In the genomic region with DNA sequence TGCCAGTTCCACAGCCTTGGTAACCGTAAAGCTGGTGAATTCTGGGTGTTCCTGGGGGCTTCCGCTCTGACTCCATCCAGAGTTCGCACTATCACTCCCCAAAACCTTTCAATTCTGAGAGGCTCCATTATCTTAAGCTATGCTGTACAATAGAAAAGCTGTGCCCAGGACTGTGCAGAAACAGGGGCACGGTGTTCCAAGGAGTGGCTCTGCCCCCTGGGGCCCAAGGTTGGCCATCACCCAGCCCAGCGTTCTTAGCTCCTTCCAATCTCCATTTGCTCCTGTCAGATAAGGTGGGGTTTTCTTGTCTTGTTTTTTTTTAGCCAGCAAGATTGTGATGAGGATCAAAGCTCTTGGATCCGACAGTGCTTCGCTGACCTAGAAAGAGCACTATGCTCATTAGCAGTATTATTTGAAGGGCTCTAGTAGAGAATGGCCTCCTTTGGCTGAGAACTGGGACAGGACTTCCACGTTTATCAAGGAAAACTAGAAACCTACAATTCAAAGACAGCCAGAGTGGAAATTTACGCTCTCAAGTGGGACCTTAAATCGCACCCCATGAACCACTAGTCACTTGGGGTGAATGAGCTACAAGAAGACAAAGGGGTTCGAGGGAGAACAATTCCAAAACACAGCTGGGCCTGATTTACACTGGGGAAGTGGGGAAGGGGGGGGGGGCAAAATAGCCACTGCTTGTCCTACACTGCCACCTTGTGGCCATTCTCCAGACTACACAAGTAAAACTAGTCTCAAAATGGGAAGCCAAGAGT, we compare ENCODE assay signal across 9 mouse cellular contexts. TPM values are rescaled to one million over a fixed set of nuclear protein-coding genes. Genes with fewer than 3 reads are reported as not detected.
DNase-seq lines count a peak whose midpoint lies in the region; ATAC-seq and TF ChIP-seq lines count a peak whose summit lies in the region.
"Had no signal": no experiment of that assay in that cellular context is flagged by ENCODE, and none has a peak within 500 bp of the region (broad histone marks: within the 10 kb centered on the region; RNA-seq: fewer than 3 reads in every experiment).

No protein-coding gene starts in this region.

- intact Hi-C loops in left cerebral cortex, adult 2 months (cut with DNase I), result loop anchor here (1.0 to 5.0 kb wide), 5 partner anchors 55 to 866 kb away; no protein-coding TSS in a partner anchor

- H3K9me3 ChIP-seq in G1E (replicated peaks), result peaks cover 33% of the 10 kb centered on the region
- no peaks in the 10 kb centered on the region for H3K9me3 ChIP-seq in heart, embryonic 10.5 days
- H3K9me3 ChIP-seq in midbrain, embryonic 14.5 days (ENCODE audit: control insufficient read depth, low read length), result no peaks in the 10 kb centered on the region
- H3K9me3 ChIP-seq: embryonic facial prominence, embryonic 13.5 days had no signal

- no peak for ATAC-seq in G1E (ENCODE audit: extremely low read depth, insufficient number of reproducible peaks, low FRiP score, poor library complexity, severe bottlenecking)
- ATAC-seq in midbrain, embryonic 14.5 days (ENCODE audit: low FRiP score, low TSS enrichment), result peak; percentile 62; the same call in 1 of the 2 replicates
- no peak for ATAC-seq in inflammation-experienced regulatory T-cells, adult 6 months

- no peaks in the 10 kb centered on the region for H3K36me3 ChIP-seq in G1E (replicated peaks)
- no peaks in the 10 kb centered on the region for H3K36me3 ChIP-seq in heart, embryonic 10.5 days
- no peaks in the 10 kb centered on the region for H3K36me3 ChIP-seq in midbrain, embryonic 14.5 days (ENCODE audit: control insufficient read depth, insufficient read depth, low read length)
- H3K36me3 ChIP-seq: embryonic facial prominence, embryonic 13.5 days had no signal

- TF ChIP-seq CTCF in G1E (IDR thresholded peaks at IDR 0.05; ENCODE audit: low read depth, low read length), result peak; percentile 23; the same call in 1 of the 2 replicates
- TF ChIP-seq CTCF in left cerebral cortex, adult 2 months (IDR thresholded peaks at IDR 0.05), result peak; percentile 74

- H3K4me2 ChIP-seq in midbrain, embryonic 14.5 days (ENCODE audit: low read length), result no peak overlapping the region
- H3K4me2 ChIP-seq: embryonic facial prominence, embryonic 13.5 days had no signal

- 42% methylated on average over 11 of the region's 11 CpGs for WGBS in heart, embryonic 10.5 days
- WGBS in midbrain, embryonic 14.5 days, result 48% methylated on average over 11 of the region's 11 CpGs

- H3K9ac ChIP-seq in midbrain, embryonic 14.5 days (replicated peaks; ENCODE audit: low read length), result no peak overlapping the region
- H3K9ac ChIP-seq: embryonic facial prominence, embryonic 13.5 days had no signal

- H3K4me1 ChIP-seq in G1E (ENCODE audit: insufficient read depth, low read depth, low read length), result no peaks in the 10 kb centered on the region
- H3K4me1 ChIP-seq in heart, embryonic 10.5 days, result no peaks in the 10 kb centered on the region; the same call in 1 of the 2 replicates
- no peaks in the 10 kb centered on the region for H3K4me1 ChIP-seq in midbrain, embryonic 14.5 days (ENCODE audit: control insufficient read depth, insufficient read depth, low read length)

- no peak overlapping the region for H3K27ac ChIP-seq in heart, embryonic 10.5 days
- H3K27ac ChIP-seq in left cerebral cortex, adult 2 months, result peak overlapping the region; percentile 57
- H3K27ac ChIP-seq in midbrain, embryonic 14.5 days (replicated peaks; ENCODE audit: low read depth, low read length), result no peak overlapping the region
- H3K27ac ChIP-seq: embryonic facial prominence, embryonic 13.5 days had no signal

- no peak overlapping the region for H3K4me3 ChIP-seq in G1E (ENCODE audit: low read depth, low read length)
- H3K4me3 ChIP-seq in heart, embryonic 10.5 days, result no peak overlapping the region
- H3K4me3 ChIP-seq in left cerebral cortex, adult 2 months, result no peak overlapping the region
- no peak overlapping the region for H3K4me3 ChIP-seq in midbrain, embryonic 14.5 days (replicated peaks; ENCODE audit: low read depth, low read length)
- H3K4me3 ChIP-seq: embryonic facial prominence, embryonic 13.5 days had no signal

- peak; percentile 53 for DNase-seq in kidney, adult 9 months
- no peak for DNase-seq in kidney, adult 11 months
- no peak for DNase-seq in G1E (ENCODE audit: low spot score)
- peak; percentile 80 to 87 for DNase-seq in cerebellum, postnatal 10 days
- DNase-seq in heart, embryonic 10.5 days (ENCODE audit: low spot score), result peak; percentile 73
- peak in 1 of 2 experiments; percentile 56 for DNase-seq in left cerebral cortex, adult 2 months (ENCODE audit: extremely low spot score in 1 of 2, low spot score in 2 of 2)
- DNase-seq in midbrain, embryonic 14.5 days, result peak; percentile 86

- no peaks in the 10 kb centered on the region for H3K27me3 ChIP-seq in G1E (ENCODE audit: insufficient read depth, low read length)
- no peaks in the 10 kb centered on the region for H3K27me3 ChIP-seq in heart, embryonic 10.5 days (ENCODE audit: insufficient read depth, poor library complexity, severe bottlenecking)
- no peaks in the 10 kb centered on the region for H3K27me3 ChIP-seq in midbrain, embryonic 14.5 days (ENCODE audit: control insufficient read depth, insufficient read depth, low read length)
- H3K27me3 ChIP-seq: embryonic facial prominence, embryonic 13.5 days had no signal

RNA-seq across cellular contexts. Expression of a gene that starts 21.2 kb away (rescaled TPM):
- total RNA-seq in G1E (2014; fragmentation: Nextera tagmentation), result not detected in 2 replicates
- 0.06 TPM in 1 of 2 replicates, not detected in the other for total RNA-seq in G1E (2017)
- polyA plus RNA-seq in G1E (2012), result not detected in 2 replicates
- not detected in 2 replicates for polyA plus RNA-seq in heart, embryonic 10.5 days (2016; fragmentation: Nextera tagmentation; extraction: Ambion mirVana)
- not detected for total RNA-seq in left cerebral cortex, adult 2 months (2021)
- not detected in 2 replicates for polyA plus RNA-seq in midbrain, embryonic 14.5 days (2014; fragmentation: Nextera tagmentation; extraction: Ambion mirVana)
- not detected for polyA plus RNA-seq in inflammation-experienced regulatory T-cells, adult 6 months (2017; shearing (Covaris generic))

RNA-seq across cellular contexts. Expression of a gene that starts 34.9 kb away (rescaled TPM):
- not detected in 2 replicates for total RNA-seq in G1E (2014; fragmentation: Nextera tagmentation)
- not detected in 2 replicates for total RNA-seq in G1E (2017)
- polyA plus RNA-seq in G1E (2012), result not detected in 2 replicates
- not detected in 2 replicates for polyA plus RNA-seq in heart, embryonic 10.5 days (2016; fragmentation: Nextera tagmentation; extraction: Ambion mirVana)
- not detected for total RNA-seq in left cerebral cortex, adult 2 months (2021)
- not detected in 2 replicates for polyA plus RNA-seq in midbrain, embryonic 14.5 days (2014; fragmentation: Nextera tagmentation; extraction: Ambion mirVana)
- not detected for polyA plus RNA-seq in inflammation-experienced regulatory T-cells, adult 6 months (2017; shearing (Covaris generic))
- polyA plus RNA-seq: embryonic facial prominence, embryonic 13.5 days had no signal

RNA-seq across cellular contexts. Expression of a gene that starts 35.3 kb away (rescaled TPM):
- total RNA-seq in G1E (2014; fragmentation: Nextera tagmentation) (not detected in 2 replicates), G1E (2017) (0.12 and 0.22 TPM in 2 replicates)
- polyA plus RNA-seq in G1E (2012), result not detected in 2 replicates
- 0.05 and 0.11 TPM in 2 replicates for polyA plus RNA-seq in heart, embryonic 10.5 days (2016; fragmentation: Nextera tagmentation; extraction: Ambion mirVana)
- total RNA-seq in left cerebral cortex, adult 2 months (2021), result 10 to 100 TPM; 30.8 to 36.8 TPM
- polyA plus RNA-seq in midbrain, embryonic 14.5 days (2014; fragmentation: Nextera tagmentation; extraction: Ambion mirVana), result 0.26 and 0.39 TPM in 2 replicates
- 10 to 100 TPM in 2 of 3 experiments, 1 to 10 TPM in 1; 8.4 to 28.5 (median 10.2) TPM for polyA plus RNA-seq in inflammation-experienced regulatory T-cells, adult 6 months (2017; shearing (Covaris generic))

Comparison
In these comparisons a context has a peak if more than half of its experiments do, and no peak if none do; other contexts are left out.
1. DNase-seq: peak in kidney, adult 9 months (single experiment), cerebellum, postnatal 10 days (2 of 2), heart, embryonic 10.5 days (single experiment) and midbrain, embryonic 14.5 days (single experiment); none in kidney, adult 11 months (single experiment) and G1E (single experiment).